Mouse (Mus musculus): Measurements from ENCODE around the gene Arf5.

The Arf5 gene

DNA sequence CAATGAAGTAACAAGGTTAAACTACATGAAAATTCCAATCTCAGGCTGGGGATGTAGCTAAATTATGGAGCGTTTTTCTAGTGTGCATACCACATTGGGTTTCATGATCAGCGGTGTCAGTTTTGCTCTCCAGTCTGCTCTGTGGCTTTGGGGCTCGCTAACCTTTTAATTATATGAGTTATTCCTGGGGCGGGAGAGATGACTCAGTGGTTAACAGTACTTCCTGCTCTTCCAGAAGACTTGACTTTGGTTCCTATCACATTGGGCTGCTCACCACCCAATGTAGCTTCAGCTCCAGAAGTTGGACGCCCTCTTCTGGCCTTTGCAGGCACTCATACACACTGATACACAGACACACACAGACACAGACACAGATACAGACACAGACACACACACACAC is 47.3 kb downstream of the Arf5 start:
- POLR2A ChIA-PET, result interaction anchor here in 3 of 4 experiments (0.9 to 2.7 kb wide), 3 partner anchors 9 kb away, joined by 3 to 10 read pairs (median 7); no protein-coding TSS in a partner anchor
- CTCF ChIA-PET, result interaction anchor here in 1 of 4 experiments (0.6 to 0.7 kb wide), 3 partner anchors 9 to 564 kb away, joined by 3 to 7 read pairs (median 5); no protein-coding TSS in a partner anchor

DNA sequence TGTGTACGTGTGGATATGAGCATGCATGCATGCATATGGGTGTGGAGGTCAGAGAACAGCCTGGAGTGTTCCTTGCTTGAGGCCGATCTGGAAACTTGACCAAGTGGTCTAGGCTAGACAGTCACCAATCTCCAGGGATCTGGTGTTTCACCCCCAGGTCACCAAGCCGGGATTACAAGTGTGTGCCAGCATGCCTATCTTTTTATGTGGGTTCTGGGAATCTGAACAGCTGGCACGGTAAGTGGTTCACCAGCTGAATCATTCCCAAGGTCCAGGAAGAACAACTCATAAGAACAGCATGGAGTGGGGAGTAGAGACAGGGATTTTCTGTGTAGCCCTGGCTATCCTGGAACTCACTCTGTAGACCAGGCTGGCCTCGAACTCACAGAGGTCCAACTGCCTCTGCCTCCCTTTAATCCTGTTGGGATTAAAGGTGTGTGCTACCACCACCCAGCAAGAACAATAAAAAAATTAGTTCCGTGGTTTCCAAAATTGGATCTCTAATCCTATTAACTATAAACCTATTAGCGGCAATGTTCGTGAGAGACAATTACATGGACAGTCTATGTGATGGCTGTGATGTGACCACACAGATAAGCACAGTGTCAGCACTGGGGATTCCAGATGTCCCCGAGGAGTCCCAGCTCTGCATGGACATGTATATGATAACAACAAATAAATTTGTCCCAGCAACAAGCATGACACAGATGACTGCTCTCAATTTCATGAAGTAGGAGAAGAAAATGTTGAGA is 48.1 kb downstream of the Arf5 start:
- ChIA-PET CTCF (interaction anchor here in 3 of 4 experiments (0.6 to 0.7 kb wide), 3 partner anchors 8 to 162 kb away, joined by 3 to 7 read pairs (median 4); no protein-coding TSS in a partner anchor), POLR2A (interaction anchor here in 2 of 4 experiments (2.7 kb wide), 2 partner anchors 8 to 9 kb away, joined by 7 to 10 read pairs; no protein-coding TSS in a partner anchor)

DNA sequence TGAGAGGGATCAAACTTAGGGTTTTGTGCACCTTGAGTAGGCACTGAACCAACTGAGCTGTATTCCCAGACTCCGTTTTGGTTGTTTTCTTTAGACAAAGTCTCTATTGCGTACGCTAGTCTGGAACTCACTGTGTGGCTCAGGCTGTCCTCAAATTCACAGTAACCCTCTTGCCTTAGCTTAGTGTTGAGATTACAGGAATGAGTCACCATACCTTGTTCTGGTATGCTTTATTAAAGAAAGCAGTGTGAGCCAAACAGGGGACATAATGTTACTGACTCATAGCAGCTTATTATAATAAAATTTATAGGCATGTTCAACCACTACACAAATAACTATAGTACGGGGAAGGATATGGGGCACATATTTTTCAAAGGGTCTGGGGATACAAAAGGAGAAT is 50.9 kb downstream of the Arf5 start:
- ChIA-PET POLR2A (interaction anchor here in 1 of 4 experiments (0.6 kb wide), 1 partner anchor 39 kb away, joined by 6 read pairs; no protein-coding TSS in a partner anchor), CTCF (interaction anchor here in 1 of 4 experiments (1.6 kb wide), 1 partner anchor 14 kb away, joined by 4 read pairs; no protein-coding TSS in a partner anchor)

DNA sequence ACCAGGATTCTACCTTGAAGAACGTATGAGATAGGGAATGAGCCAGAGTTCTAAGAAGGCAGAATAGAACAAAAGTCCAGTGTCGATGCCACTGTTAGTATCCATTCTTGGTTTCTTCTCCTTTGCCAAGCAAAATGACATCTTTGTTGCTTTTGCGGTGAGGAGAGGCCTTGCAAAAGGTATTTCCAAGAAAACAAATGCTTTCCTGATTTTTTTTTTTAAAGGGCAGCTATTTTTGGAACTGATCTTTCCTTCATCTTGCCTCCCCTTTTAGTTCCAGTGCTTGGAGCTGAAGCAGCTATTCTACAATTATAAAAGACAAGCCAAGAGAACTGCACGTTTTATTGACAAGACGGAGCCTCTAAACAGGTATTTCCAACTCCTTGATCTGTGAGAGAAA is 51.5 kb downstream of the Arf5 start, which contains the start of gene Snd1:
TSS of gene Snd1 (plus strand) at position 301 of the 400 bp plus-strand sequence.
- ChIA-PET POLR2A (interaction anchor here in 1 of 4 experiments (0.7 kb wide), 1 partner anchor 505 kb away, joined by 6 read pairs; no protein-coding TSS in a partner anchor), CTCF (interaction anchor here in 1 of 4 experiments (1.6 kb wide), 1 partner anchor 14 kb away, joined by 4 read pairs; no protein-coding TSS in a partner anchor)

Measured in embryonic stem cell, embryonic (primary cell).